Mouse (Mus musculus): Measurements from ENCODE around the gene Kat8.

- TF ChIP-seq CTCF (IDR thresholded peaks at IDR 0.05; ENCODE audit: extremely low read depth, insufficient read depth, insufficient read length, insufficient replicate concordance) (no peak), POLR2A (IDR thresholded peaks at IDR 0.05; ENCODE audit: low read depth, low read length) (no peak)
Measured at GRCm38 (mm10) chr7:127974413-127974930, 62.2 kb downstream of the Kat8 start.
